Mouse (Mus musculus): Measurements from ENCODE around the gene Asic4.

The Asic4 gene

DNA sequence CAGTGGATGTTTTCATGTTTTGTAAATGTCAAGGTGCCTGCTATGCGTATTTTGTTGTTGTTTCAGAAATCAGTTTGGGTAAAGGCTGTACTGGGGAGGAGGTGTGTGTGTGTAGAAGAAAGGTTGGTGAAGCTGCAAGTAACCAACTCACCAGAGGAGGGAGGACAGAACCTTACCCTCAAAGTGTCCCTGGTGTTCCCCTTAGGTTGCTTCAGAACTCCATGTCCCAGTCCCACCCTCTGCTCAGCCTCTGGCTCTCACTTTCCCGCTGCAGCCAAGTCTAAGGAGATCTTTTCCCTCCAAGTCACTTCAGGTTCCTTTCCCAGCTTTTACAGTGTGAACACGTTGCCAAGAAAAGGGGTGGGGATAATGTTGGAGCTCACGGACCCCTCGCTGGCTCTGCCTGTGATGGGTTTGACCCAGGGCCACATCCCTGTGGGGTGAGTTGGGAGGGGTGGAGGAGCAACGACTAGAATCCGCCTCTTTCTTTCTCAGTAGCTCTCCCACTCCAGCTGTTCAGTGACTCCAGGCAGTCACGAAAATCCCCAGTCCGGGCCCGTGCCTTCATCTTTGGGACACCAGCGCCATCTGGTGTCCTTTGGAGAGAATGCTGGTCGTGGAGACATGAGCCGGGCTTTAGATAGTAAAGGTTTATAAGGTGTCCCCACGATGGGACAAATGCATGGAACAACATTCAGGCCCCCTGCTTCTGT is 17.1 kb downstream of the Asic4 start:
- in situ Hi-C loops (cut with MboI), result no loop called here

DNA sequence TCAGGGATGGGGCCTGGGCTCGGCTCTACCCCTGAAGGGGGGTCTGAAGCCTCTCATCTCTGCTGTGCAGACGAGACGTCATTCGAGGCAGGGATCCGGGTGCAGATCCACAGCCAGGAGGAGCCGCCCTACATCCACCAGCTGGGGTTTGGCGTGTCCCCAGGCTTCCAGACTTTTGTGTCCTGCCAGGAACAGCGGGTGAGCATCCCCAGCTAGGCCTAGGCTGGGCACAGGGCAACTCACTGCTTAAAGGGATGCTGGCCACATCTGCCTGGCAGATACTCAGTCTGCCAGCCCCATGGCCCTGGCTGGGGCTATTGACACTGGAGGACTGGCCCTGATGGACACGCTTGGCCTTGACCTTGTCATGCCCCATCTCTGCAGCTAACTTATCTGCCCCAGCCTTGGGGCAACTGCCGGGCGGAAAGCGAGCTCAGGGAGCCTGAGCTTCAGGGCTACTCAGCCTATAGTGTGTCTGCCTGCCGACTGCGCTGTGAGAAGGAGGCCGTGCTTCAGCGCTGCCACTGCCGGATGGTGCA is 19.1 kb downstream of the Asic4 start:
- in situ Hi-C loops (cut with MboI), result no loop called here

DNA sequence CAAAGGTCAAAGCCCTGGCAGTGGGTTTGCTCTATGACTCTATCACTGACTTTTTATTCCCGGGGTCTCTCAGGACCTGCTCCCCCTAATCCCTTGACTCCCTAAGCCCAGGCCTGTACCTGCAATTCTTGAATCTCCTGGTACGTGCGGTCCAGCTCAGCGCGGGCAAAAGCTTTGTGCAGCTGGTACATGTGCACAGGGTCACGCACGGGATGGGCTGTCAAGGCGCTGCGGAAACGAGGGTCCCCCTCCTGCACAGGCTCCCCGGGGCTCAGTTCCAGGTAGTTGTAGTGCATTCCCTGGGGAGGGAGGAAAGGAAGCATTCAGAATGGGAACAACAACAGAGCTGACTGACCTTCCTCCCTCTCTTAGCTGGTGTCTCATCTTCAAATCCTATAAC is 26.2 kb downstream of the Asic4 start:
- in situ Hi-C loops (cut with MboI), result loop anchor here (5.0 kb wide), 1 partner anchor 116 kb away; no protein-coding TSS in a partner anchor

DNA sequence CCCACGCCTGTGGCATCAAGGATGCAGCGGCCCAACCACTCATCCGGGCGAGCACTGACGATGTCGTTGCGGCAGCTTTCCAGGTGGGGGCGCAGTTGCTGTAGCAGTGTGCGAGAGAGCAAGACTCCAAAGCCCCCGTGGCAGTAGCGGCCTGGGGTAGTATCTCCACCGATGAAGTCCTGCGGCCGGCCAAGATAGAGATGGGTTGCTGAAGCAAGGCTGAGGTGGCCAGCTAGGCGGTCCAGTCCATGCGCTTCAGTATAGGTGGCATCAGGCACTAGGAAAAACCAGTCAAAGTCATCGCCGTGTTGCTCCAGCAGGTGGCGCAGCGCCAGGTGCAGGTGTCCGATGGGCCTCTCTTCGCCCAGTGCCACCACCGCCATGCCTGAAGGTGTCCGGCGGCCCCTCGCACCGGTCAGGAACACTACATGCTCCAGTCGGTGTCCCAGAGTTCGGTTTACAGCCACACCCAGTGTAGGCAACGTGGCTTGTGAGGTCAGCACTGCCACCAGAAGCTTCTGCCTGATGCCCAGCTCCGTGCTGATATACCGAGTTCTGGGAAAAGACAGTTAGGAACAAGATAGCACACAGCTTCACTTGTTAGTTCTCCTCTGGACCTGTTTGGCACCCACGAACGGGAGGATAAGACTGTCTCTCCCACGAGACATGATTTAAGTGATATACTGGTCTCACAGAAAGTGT is 27.2 kb downstream of the Asic4 start:
- in situ Hi-C loops (cut with MboI), result loop anchor here (5.0 kb wide), 1 partner anchor 115 kb away; no protein-coding TSS in a partner anchor

DNA sequence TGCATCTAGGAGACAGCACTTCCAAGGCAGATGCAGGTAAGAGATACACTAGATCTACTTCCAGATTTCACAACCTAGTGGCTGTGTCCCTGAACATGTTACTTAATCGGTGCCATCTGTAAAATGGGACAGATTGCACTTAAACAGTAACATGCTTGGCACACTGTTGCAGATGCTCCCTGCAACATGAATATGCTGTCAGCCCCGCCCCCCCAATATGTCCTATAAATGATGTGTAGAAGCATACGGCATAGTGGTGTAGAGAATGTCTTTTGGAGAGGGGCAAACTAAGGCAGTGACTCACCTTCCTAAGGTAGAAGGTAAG is 27.7 kb downstream of the Asic4 start:
- in situ Hi-C loops (cut with MboI), result loop anchor here (5.0 kb wide), 1 partner anchor 114 kb away; no protein-coding TSS in a partner anchor

DNA sequence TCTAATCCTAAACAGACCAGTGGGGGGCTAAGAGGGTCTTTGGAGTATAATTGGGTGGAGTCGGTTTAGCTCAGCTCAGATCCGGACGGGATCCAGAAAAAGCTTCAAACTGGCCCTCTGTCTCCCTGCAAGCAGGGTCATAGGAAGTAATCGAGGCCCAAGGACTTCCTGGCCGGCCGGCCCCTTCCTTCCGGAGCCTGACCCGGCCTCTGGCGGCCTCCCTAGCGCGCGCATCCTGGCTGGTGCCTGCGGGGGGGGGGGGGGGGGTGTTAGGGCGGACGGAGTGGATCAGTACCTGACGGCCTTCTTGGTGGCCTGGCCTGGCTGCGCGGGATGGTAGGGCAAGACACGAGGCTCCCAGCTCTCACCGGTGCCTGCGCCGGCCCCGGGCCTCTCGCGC is 28.3 kb downstream of the Asic4 start:
- in situ Hi-C loops (cut with MboI), result loop anchor here (5.0 kb wide), 1 partner anchor 114 kb away; no protein-coding TSS in a partner anchor

DNA sequence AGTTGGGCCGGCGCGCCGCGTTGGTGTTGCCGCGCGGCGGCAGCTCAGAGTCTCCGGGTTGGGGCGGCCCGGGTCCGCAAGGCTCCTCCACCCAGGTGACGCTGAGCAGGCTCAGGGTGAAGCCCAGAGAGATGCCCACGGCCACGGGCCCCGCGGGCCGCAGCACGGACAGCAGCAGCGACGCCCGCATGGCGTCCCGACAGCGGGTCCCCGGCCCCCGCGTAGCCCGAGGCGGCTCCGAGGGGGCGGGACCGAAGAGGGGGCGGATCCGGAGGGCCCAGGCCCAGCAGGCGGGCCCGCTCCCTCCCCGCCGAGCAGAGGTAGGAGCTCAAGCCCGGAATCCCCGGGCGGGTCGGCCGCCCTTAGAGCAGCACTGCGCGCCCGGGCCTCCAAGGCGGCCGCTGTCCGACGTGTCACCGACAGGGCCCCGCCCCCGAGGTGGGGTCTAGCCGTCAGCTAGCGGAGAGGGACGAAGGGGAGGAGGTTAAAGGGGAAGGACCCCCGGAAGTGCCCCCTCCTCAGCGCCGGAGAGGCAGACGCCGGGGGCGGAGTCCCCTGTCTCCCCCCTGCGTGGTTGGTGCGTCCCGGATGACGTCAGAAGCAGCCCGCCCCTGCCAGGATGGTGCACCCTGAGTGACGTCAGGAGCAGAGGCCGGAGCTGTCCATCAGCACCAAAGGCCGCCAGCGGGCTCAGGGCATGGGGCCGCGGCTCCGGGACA is 28.8 kb downstream of the Asic4 start, which contains the start of the genes Chpf and Tmem198:
TSS of gene Chpf (minus strand) at position 392 of the 719 bp plus-strand sequence.
TSS of gene Tmem198 (plus strand) at position 617 of the 719 bp plus-strand sequence.
- in situ Hi-C loops (cut with MboI), result loop anchor here (5.0 kb wide), 1 partner anchor 113 kb away; no protein-coding TSS in a partner anchor

DNA sequence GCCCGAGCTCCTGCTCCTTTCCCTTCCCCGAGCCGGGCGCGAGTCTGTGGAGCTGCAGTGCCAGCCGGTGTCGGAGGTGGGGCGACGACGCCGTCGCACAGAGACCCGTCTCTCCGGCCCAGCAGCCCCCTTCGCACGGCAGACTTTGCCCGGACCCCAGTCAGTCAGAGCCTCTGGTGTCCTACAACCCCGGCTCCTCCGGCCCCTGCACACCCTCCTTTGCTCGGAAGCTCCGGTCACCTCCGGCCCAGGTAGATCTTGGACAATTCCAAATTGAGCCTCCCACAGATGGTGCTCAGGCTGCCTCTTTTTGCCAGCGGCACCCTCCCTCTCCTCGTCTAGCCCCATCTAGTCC is 29.4 kb downstream of the Asic4 start:
- in situ Hi-C loops (cut with MboI), result loop anchor here (5.0 kb wide), 1 partner anchor 113 kb away; no protein-coding TSS in a partner anchor

DNA sequence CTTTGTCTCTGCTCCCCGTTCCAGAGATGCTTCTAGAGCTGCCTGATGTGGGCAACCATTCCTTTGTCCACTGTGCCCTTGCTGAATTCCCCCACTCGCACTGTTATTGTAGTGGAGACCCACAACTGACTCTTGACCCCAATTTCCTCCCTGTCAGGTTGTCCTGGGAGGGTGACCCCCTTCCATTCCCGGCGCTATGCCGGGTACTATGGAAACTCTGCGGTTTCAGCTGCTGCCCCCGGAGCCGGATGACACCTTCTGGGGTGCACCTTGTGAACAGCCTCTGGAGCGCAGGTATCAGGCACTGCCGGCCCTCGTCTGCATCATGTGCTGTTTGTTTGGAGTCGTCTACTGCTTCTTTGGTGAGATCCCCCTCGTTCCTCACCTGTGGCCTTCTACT is 29.8 kb downstream of the Asic4 start:
- in situ Hi-C loops (cut with MboI), result no loop called here

DNA sequence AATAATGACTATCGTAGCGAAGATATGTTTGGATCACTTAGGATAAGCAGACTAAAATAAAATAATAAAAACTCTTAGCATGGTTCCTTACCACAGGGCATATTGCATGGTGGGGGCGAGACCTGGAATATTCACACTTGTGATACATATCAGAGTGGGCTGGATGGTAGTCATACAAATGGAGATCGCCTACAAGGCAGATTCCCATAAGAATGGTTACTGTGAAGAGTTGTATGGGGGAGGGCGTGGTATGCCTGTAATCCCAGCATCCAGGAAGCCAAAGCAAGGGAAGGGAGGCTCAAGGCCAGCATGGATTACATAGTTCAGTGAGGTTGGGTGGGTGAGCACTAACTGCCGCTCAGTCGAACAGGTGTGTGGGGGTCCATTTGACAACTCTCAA is 30.5 kb downstream of the Asic4 start:
- in situ Hi-C loops (cut with MboI), result no loop called here

DNA sequence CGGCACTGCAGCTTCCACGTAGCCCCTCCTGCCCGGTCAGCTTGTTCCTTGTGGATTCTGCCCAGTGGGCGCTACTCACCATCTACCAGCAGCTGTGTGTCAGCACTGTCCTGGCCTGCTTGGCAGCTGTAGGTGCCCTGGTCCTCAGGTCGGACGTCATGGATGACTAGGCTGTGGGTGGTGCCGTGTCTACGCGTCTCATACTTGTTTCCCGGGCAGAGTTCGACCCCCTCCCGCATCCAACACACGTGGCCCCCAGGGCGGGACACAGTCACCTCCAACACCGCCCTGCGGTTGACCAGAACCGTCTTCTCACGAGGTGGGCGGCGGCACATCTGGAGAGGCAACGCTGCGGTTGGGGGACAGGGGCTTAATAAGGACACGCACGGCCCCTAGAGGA is 36.3 kb downstream of the Asic4 start:
- in situ Hi-C loops (cut with MboI), result no loop called here

DNA sequence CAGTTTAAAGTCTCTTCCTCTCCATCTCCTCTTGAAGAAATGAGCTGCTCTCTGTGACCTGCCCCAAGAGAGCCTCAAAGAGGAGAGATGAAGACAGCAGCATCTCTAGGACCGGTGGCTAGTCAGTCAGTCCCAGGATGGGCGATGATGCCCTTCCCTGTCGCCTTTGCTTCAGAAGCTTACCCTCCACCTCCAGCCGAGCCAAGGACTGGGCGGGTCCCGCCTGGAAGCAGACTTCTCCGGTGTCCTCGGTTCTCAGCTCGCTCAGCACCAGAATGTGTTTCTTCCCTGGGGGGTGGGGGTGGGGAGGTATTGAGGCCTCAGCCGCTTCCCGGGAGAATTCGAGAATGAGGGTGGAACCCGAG is 36.8 kb downstream of the Asic4 start:
- in situ Hi-C loops (cut with MboI), result no loop called here

DNA sequence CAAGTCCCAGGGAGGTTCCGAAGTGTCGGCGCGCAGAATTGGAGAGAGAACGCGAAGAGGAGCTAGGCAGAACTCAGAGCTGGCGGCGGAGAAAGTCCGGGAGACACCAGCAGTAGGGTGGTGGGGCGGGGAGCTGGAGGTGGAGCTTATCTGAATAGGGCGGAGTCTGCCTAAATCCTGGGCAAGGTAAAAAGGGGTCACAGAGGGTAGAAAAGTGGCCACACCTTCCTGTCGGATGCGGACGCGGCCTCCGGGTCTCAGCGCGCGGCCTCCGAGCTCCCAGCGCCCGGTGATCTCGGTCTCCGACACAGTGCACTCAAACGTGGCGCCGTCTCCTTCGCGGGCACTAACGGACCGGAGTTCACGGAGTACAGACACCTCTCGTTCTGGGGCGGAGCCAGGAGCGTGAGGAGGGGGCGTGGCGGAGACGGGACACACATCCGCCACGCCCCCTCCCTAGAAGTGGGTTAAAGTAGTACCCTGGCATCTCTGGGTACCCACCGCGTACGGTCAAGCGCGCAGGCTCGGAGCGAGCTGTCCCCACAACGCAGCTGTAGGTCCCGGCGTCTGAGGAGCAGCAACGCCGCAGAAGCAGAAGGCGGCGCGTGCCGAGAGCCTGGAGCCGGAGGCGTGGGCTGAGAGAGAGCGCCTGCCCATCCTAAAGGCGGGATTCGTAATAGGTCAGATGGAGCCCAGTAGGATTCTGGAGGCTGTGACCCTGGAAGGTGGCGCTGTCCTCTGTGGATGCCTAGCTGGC is 37.3 kb downstream of the Asic4 start:
- in situ Hi-C loops (cut with MboI), result no loop called here

DNA sequence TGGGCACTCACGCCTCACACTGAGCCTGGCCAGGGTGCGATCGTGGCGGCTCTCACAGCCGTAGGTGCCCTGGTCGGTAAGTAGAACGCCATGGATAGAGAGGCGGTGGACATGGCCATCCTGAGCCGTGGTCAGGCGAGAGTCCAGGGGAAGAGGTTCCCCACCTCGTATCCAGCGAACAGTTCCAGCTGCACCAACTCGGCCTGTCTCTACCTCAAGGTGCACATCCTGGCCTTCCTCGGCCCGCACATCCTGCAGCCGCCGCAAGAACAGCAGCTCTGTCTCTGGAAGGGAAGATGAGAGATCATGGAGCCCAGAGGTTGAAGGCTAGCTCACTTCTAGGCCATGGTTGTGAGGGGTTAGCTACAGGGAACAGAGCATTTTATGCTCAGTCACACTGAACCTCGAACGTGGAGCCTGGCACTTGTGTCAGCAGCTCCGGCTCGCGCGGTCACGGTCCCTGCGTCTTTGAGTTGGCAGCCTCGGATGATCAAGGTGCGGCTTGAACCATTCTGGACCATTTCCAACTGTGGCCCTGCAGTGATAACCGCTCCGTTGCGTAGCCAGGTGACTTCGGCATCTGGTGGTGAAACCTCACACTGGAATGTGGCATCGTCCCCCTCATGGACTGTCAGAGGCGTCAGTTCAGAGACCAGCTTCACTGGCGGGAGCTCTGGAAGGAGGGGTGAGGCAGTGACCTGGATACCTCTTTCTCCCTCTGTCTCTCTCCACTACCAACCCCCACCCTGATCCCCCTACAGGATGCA is 40.7 kb downstream of the Asic4 start:
- in situ Hi-C loops (cut with MboI), result no loop called here

DNA sequence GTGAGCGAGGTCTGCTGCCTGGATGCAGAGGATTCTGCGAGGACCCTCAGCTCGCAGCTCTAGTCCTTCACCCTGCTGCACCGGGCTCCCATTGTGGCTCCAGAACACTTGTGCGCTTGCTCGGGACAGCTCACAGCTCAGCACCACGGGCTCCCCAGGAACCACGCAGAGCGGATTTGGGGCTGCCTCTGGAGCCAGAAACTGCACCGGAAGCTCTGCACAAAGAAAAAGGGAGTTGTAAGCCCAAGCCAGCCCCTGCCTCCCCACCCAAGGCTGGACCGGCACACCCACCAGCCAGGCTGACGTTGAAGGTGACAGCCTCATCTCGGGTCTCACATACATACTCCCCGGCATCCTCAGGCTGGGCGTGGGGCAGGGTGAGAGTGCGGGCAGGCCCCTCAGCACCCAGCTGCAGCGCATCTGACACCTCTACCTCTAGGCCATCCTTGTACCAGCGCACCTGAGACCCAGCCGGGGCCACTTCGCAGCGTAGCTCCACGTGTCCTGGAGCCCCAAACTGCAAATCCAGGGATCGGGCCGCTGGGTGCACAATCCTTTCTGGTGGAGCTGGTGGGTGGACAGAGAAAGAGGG is 42.4 kb downstream of the Asic4 start:
- in situ Hi-C loops (cut with MboI), result no loop called here

DNA sequence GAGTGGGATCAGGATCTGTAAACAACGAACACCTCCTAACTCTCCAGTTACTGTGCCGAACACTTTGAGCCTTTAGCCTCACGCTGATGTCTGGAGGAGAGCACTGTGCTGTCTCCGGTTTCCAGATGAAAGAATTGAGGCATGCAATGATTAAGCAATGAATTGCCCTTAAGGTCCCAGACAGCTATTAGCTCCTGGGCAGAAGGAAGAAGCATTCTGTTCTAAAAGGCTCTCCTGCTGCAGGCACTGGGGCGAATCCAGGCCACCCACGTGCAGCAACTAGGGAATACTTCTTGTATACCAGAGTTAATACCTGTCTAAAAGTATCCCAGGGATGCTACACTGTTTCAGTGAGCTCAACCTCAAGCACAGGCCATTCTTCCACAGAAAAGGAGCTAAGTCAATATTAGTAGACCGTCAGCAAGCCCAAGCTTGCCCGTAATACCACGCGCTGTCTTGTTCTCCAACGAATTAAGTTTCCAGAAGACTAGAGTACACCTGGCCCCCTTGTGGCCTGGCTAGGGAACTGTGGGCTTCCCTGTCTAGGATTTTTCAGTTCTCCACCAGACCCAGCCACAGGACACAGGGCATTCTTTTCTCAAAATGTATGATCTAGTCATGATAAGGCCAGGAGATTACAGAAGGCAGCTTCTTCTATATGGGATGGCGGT is 44.8 kb downstream of the Asic4 start:
- in situ Hi-C loops (cut with MboI), result no loop called here

DNA sequence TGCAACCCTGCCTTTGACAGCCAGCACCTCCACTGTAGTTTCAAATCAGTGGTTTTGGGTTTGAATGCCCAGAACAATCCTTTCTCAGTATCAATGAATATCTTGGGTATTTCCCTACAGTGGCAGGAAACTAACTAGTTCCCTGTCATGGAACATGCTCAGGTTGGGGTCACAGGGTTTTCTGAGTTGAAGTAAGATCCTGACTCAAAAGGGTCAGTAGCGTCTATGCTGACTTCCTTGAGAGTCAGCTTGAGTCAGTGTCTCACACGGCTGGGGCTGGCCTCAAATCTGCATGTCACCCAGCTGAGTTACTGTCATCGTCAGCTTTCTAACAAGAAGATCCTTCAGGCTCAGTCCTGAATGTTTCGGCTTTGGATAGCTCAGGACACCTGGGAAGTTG is 48.7 kb downstream of the Asic4 start:
- in situ Hi-C loops (cut with MboI), result no loop called here

DNA sequence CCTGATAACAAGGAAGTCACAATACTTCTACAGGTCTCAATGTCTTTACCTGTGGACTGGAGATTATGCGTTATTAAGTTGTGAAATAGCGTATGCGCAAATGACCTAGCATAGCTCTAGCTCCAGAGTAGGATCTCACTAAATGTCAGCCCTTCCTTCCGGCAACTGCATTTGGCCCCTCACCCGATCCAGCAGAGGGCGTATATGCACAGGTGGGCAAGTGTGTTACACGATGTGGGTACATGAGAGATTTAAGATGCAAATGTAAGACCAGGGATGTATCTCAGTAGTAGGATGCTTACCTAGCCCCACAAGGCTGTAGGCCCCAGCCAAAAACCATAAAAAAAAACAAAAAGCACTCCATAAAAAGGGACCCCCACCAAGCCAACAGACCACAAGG is 49.2 kb downstream of the Asic4 start:
- in situ Hi-C loops (cut with MboI), result no loop called here

DNA sequence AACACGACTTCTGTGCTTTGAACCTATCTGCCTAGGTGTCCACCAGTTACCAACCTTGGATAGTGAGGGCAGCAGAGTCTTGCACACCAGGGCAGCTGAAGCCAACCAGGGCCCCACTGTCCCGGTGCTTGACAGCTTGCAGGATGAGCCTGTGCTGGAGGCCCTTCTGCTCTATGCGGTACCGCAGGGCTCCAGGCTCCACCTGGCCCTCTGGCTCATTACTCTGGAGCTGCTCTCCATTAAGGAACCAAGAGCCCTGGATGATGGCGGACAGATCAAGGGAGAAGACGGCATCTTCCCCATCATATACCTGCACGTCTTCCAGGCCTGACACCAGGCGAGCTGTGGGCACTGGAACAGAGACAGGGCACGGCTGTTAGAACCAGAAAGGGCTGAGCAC is 51.7 kb downstream of the Asic4 start:
- in situ Hi-C loops (cut with MboI), result no loop called here
